Mouse (Mus musculus): Measurements from ENCODE around the gene Gbp8. TPM values are rescaled to one million over a fixed set of nuclear protein-coding genes. Genes with fewer than 3 reads are reported as not detected.
"Not testable (repeated sequence)": the region's sequence is repeated elsewhere in the genome, so short reads cannot be mapped to it uniquely, and the experiment has no call there.

Gene Gbp8
- polyA plus RNA-seq, 1 experiment from 2014 or later: 0.49 TPM

DNA sequence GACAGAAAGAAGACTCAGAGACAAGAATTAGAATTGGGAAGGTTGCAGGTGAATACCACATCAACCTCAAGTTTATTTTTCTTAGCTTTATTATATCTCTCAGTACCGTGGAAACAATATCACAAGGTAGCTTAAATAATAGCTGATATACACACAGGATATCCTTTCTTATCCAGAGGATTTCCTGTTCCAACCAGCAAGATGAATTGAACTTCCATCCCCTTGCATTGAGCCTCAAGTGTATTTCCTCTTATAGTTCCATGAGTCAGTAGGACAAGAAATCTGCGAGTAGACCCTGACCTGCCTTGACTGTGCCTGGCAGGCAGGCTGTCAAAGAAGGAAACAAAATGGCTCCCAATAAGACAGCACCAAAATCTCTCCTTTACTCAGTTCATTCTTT is 23.6 kb downstream of the Gbp8 start:
- POLR2A ChIA-PET: no interaction called here
- ATAC-seq (no peak), DNase-seq (ENCODE audit: low read depth, low spot score) (no peak)
- CTCF ChIA-PET: no interaction called here
- no peaks in the 10 kb centered on the region for H3K27me3 ChIP-seq
- no peak for TF ChIP-seq CTCF (IDR thresholded peaks at IDR 0.05)
- in situ Hi-C loops (cut with MboI; ENCODE audit: low pct_unique_long_range_greater_than_20kb): no loop called here

DNA sequence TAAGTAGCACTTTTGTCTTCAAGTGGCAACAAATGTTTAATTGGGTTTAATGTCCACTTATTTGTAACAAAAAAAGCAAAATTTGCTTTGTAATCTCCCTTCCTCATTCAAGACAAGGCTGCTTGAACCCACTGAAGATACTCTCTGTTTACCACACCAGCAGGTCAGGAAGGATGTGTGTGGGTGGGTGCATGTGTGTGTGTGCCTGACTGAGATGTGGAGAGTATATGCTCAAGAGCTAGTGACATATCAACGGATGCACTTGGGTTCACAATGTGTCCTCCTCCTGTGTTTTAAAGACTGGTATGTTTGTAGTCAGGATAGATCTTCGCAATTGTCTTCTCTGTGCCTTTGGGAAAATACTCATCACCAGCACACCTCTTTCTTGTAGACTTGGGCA is 24.6 kb downstream of the Gbp8 start:
- DNase-seq (ENCODE audit: low read depth, low spot score) (no peak), ATAC-seq (no peak)
- no peak for TF ChIP-seq CTCF (IDR thresholded peaks at IDR 0.05)
- ChIA-PET CTCF (no interaction called here), POLR2A (no interaction called here)
- no peaks in the 10 kb centered on the region for H3K27me3 ChIP-seq
- in situ Hi-C loops (cut with MboI; ENCODE audit: low pct_unique_long_range_greater_than_20kb): no loop called here

DNA sequence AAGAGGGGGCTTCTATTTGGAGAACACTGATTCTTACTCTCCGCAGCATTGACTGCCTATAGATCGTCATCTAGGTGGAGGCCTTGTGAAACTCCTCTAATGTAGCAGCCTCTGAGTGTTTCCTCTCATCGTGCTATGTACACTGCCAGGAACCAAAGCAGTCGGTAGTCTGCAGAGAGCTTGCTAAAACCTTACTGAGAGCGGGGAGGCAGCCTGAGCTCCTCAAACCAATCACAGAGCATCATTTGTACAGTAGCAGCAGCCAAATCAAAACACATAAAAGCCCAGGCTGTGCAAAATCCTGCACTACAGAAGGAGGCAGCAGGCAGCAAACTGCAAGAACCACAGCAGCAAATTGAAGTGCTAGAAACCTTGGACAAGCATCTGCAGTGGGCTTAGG is 25.7 kb downstream of the Gbp8 start:
- in situ Hi-C loops (cut with MboI; ENCODE audit: low pct_unique_long_range_greater_than_20kb): no loop called here
- ChIA-PET POLR2A (no interaction called here), CTCF (no interaction called here)
- no peak for DNase-seq (ENCODE audit: low read depth, low spot score)
- ATAC-seq: no peak
- no peak for TF ChIP-seq CTCF (IDR thresholded peaks at IDR 0.05)
- no peaks in the 10 kb centered on the region for H3K27me3 ChIP-seq

DNA sequence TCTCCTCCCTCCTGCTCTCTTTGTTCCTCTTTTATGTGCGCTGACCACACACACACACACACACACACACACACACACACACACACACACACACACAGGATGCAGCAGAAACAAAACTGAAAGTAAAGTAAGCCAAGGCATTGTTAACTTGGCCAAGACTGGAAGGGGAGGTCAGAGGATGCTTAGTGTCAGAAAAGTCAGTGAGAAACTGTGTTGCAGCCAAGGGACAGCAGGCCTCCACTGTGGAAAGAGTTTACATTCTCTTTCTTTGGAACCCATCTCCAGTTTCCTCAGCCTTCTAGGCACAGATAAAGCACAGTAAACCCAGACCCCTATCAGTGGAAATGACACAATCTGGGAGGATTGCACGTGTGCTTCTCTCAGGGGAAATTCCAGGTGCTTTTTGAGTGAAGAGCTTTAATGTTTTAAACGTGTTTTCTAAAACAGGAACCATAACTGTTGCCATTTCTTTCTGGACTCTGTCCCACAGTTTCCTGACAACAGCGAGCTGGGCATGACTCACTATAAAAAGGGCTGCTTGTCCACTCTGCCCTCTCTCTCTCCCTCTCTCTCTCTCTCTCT is 29.0 kb downstream of the Gbp8 start:
- ATAC-seq; H3K27me3 ChIP-seq; DNase-seq (ENCODE audit: low read depth, low spot score); in situ Hi-C loops (cut with MboI; ENCODE audit: low pct_unique_long_range_greater_than_20kb); CTCF ChIA-PET: not testable (repeated sequence)
- POLR2A ChIA-PET: interaction anchor here (0.6 kb wide), 1 partner anchor 577 kb away, joined by 3 read pairs; no protein-coding TSS in a partner anchor

DNA sequence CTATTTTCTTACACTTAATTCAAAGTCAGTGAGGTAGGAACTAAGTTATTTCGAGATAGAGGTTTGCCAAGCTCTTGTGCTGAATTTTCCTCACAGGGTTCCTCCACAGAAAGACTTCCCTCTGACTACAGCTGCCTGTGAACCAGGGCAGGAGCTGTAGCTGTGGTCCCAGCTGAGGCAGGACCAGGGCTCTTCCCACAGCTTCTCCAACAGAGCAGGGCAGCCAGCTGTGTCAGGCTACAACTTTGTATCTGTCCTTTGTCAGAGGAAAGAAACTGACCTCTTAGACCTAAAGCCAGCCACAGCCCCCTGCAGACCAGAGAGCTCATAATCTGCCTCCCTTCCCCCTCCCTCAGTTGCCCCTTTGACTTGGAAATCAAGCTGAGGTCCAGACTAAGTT is 29.6 kb downstream of the Gbp8 start:
- H3K27me3 ChIP-seq; in situ Hi-C loops (cut with MboI; ENCODE audit: low pct_unique_long_range_greater_than_20kb); DNase-seq (ENCODE audit: low read depth, low spot score); CTCF ChIA-PET; ATAC-seq: not testable (repeated sequence)
- POLR2A ChIA-PET: interaction anchor here (0.6 kb wide), 1 partner anchor 577 kb away, joined by 3 read pairs; no protein-coding TSS in a partner anchor

DNA sequence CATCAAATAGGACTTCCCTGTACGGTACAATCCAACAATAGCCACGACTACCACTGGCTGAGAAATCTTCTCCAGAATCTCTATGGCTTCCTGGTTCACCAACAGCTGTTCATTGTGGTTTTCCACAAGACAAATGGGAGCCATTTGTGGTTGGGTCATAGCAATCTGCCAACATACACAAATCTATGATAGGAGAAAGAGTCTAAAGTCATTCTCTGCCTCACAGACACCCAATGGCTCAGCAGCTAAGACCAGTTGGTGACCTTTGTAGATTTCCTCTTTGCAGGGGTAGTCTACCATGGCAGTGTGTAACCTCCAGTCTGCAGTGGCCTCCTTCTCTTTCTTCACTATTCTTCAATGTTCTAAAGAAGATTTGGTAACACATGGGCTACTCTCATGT is 33.7 kb downstream of the Gbp8 start:
- DNase-seq (ENCODE audit: low read depth, low spot score); POLR2A ChIA-PET; in situ Hi-C loops (cut with MboI; ENCODE audit: low pct_unique_long_range_greater_than_20kb); ATAC-seq; H3K27me3 ChIP-seq; CTCF ChIA-PET: not testable (repeated sequence)

DNA sequence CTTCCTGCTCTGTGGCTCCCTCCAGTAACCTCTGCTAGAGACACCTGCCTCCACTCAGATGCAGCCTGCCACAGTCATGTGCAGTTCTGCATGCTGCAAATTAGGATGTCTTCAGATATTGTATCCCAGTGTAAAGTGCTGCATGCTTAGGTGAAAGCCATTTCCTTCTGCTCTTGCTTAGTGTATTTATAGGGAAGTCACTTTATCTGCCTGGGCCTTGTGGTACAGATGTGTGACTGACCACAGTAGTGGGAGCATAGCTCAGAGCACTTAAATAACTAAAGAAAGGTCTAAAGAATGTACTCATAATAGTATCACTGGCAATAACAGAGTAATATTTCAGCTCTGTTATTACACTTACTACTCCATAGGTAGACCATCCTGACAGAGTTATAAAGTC is 57.4 kb downstream of the Gbp8 start:
- ATAC-seq: no peak
- POLR2A ChIA-PET: no interaction called here
- in situ Hi-C loops (cut with MboI; ENCODE audit: low pct_unique_long_range_greater_than_20kb): loop anchor here (5.0 kb wide), 1 partner anchor 75 kb away; no protein-coding TSS in a partner anchor
- no peak for DNase-seq (ENCODE audit: low read depth, low spot score)
- no peaks in the 10 kb centered on the region for H3K27me3 ChIP-seq
- no peak for TF ChIP-seq CTCF (IDR thresholded peaks at IDR 0.05)
- CTCF ChIA-PET: interaction anchor here (1.5 kb wide), 1 partner anchor 15 kb away, joined by 3 read pairs; no protein-coding TSS in a partner anchor

DNA sequence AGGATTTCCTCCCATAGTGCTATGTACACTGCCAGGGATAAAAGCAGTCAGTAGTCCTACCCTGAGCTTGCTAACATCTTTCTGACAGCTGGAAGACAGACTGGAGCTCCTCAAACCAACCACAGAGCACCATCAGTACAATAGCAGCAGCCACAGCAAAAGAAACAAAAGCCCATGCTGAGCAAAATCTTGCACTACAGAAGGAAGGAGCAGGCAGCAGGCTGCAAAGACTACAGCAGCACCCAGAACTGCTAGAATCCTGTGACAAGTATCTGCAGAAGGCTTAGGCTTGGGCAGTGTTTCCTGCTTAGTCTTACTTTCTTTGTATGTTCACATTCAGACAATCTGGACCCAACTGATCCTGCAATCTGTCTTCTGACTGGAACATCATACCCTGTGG is 71.0 kb downstream of the Gbp8 start:
- DNase-seq (ENCODE audit: low read depth, low spot score); in situ Hi-C loops (cut with MboI; ENCODE audit: low pct_unique_long_range_greater_than_20kb); ATAC-seq; POLR2A ChIA-PET; H3K27me3 ChIP-seq; CTCF ChIA-PET: not testable (repeated sequence)

DNA sequence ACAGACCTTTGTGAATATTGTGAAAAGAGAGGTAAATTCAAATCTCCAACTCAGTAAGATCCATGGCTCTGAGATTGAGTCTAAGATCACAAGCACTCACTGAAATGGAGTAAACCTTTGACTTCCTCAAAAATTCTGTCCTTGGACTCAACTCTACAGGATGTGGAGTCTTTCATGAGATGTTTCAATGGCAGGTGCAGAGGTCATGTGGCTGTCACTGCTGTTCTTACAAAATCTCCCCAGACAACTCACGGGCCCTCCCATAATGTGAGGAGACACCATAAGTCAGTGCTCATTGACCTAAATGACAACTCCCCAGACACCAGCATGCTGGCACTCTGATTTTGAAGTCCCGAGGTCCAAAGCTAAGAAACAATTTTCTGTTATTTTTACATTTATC is 74.9 kb downstream of the Gbp8 start:
- POLR2A ChIA-PET: interaction anchor here (0.7 kb wide), 1 partner anchor 228 kb away, joined by 3 read pairs; no protein-coding TSS in a partner anchor
- CTCF ChIA-PET; in situ Hi-C loops (cut with MboI; ENCODE audit: low pct_unique_long_range_greater_than_20kb); DNase-seq (ENCODE audit: low read depth, low spot score); H3K27me3 ChIP-seq; ATAC-seq: not testable (repeated sequence)

DNA sequence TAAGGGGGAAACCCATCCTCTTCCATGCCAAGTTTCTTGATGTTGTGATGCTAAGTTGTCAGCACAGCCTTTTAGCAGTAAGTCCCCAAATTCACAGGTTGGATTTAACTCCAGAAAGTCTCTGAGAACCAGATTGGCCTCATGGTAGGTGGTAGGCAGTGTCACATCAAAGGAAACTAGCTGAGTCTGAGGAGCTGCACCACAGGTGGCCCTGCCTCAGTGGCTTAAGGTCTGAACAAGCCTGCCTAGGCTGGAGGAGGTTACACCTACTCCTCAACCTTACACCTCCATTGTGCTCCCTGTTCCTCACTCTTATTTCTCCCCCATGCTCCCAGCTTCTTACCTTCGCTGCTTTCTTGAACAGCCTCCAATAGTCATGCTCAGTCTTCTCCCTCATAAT is 76.0 kb downstream of the Gbp8 start:
- in situ Hi-C loops (cut with MboI; ENCODE audit: low pct_unique_long_range_greater_than_20kb): no loop called here
- TF ChIP-seq CTCF (IDR thresholded peaks at IDR 0.05): no peak
- ChIA-PET POLR2A (no interaction called here), CTCF (no interaction called here)
- no peak for ATAC-seq
- H3K27me3 ChIP-seq: no peaks in the 10 kb centered on the region
- no peak for DNase-seq (ENCODE audit: low read depth, low spot score)

DNA sequence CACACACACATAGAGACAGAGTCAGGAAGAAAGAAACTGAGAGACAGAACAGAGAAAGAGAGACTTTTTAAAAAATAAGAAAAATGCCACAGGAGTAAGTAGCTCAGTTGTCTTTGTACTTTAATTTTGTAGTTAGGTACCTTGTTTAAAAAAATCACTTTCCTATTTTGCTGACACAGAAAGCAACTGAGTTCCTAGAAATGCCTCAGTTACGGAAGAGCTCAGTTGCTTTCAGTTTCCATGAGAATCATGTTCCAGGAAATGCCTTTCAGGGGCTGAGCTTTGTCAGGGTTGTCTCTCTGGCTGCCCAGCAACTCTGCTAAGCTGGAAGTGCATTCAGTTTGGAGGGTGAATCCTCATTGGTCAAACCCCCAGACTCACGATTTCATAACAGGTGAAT is 76.9 kb downstream of the Gbp8 start:
- ATAC-seq; CTCF ChIA-PET; in situ Hi-C loops (cut with MboI; ENCODE audit: low pct_unique_long_range_greater_than_20kb); POLR2A ChIA-PET; DNase-seq (ENCODE audit: low read depth, low spot score); H3K27me3 ChIP-seq: not testable (repeated sequence)

DNA sequence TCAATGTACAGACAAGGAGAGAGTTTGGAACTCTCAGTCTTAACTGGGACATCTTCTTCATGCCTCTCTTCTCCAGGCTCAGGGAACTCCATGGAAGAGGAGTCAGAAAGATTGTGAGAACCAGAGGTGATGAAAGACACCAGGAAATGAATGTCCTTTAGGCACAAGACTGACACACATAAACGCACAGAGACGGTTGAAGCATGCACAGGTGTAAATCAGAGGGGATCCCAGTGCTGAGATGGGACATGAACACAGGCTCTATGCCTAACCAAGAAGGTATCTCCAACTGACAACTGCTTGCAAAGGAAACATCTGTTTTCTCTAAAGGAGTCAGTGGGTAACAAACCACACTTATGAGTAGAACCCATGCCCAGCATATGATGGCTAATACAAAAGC is 79.1 kb downstream of the Gbp8 start:
- CTCF ChIA-PET: no interaction called here
- POLR2A ChIA-PET: no interaction called here
- no peaks in the 10 kb centered on the region for H3K27me3 ChIP-seq
- ATAC-seq (no peak), DNase-seq (ENCODE audit: low read depth, low spot score) (no peak)
- in situ Hi-C loops (cut with MboI; ENCODE audit: low pct_unique_long_range_greater_than_20kb): no loop called here
- no peak for TF ChIP-seq CTCF (IDR thresholded peaks at IDR 0.05)

Measured in Patski (cell line).